Mouse (Mus musculus): ENCODE data around the gene Pik3c2b. TPM values are rescaled to one million over a fixed set of nuclear protein-coding genes. Genes with fewer than 3 reads are reported as not detected.
A peak's percentile ranks its signal among the peaks of the same experiment; 100 is the strongest.

Pik3c2b gene
- total RNA-seq, 2 experiments from 2014 or later: 12.3 to 17.3 TPM

GRCm38 (mm10) chr1:133131561-133131905 is 86.1 kb downstream of the Pik3c2b start:
- no peak for DNase-seq (ENCODE audit: extremely low spot score in 1 of 2, low spot score in 1 of 2)

- DNase-seq (ENCODE audit: extremely low spot score in 1 of 2, low spot score in 1 of 2): peak in 1 of 2 experiments; percentile 16
Observed at GRCm38 (mm10) chr1:133131936-133132335, 86.5 kb downstream of the Pik3c2b start.

DNA sequence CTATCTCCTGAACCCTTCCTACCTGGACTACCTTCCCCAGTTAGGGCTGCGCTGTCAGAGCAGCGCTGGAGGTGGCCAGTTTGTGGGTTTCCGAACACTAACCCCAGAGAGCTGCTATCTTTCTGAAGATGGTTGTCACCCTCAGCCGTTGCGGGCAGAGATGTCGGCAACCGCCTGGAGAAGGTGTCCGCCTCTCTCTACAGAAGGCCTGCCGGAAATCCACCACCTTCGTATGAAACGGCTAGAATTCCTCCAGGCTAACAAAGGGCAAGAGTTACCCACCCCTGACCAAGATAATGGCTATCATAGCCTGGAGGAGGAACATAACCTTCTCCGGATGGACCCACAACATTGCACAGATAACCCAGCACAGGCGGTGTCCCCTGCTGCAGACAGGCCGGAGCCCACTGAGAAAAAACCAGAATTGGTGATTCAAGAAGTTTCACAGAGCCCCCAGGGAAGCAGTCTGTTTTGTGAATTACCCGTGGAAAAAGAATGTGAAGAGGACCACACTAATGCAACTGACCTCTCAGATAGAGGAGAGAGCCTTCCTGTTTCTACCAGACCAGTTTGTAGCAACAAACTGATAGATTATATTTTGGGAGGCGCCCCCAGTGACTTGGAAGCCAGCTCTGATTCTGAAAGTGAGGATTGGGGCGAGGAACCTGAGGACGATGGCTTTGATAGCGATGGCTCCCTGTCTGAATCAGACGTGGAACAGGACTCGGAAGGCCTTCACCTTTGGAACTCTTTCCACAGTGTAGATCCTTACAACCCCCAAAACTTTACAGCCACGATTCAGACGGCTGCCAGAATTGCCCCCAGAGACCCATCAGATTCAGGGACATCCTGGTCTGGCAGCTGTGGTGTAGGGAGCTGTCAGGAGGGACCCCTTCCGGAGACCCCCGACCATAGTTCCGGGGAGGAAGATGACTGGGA is 87.2 kb downstream of the Pik3c2b start:
- DNase-seq (ENCODE audit: extremely low spot score in 1 of 2, low spot score in 1 of 2): no peak

DNA sequence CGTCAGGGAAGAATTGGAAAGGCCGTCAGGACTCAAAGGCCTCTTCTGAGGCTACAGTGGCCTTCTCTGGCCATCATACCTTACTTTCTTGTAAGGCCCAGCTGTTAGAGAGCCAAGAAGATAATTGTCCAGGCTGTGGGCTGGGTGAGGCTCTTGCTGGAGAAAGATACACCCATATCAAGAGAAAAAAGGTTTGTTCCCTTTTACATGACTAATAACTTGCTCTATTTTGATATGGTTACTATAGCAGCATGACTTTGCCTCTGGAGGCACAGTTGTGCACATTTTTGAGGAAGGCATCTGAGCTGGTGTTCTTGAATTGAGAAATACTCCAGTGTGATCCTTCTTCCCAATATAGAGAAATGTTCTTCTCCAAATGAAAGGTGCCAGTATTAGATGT is 88.0 kb downstream of the Pik3c2b start:
- no peak for DNase-seq (ENCODE audit: extremely low spot score in 1 of 2, low spot score in 1 of 2)

DNA sequence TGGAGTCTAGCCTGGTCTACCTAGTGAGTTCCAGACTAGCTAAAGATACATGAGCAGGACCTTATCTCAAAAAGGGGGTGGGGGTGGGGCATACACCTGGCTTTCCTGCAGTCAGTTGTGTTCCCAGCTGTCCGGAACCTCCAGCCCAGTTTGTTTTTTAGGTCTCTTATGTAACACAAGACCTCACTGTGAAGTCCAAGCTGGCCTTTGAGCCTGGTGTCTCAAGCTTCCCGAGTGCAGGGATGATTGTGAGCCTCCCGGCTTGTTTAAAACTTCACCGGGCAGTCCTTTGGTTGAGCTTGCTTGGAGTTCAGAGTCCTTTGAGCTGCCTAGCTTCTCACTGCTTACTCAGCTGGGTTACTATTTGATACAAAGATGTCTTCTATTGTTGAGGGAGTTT is 88.6 kb downstream of the Pik3c2b start:
- DNase-seq (ENCODE audit: extremely low spot score in 1 of 2, low spot score in 1 of 2): no peak

DNA sequence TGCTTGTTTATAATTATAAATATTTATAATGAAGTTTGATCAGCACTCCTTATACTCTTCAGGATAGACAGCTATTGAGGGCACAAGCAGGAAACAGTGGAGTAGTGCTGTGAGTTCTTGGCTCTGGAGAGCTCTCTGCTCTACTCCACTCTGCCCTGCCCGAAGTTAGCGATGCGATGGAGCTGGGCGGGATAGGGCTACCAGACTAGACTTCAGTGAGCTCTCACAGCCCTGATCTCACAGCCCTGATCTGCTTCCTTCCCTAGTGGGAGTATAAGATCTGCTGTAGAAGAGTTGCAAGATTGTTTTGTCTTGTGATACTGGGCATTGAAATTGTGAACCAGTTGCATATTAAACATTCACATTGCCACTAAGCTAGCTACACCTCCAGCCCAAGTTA is 89.4 kb downstream of the Pik3c2b start:
- no peak for DNase-seq (ENCODE audit: extremely low spot score in 1 of 2, low spot score in 1 of 2)

- no peak for DNase-seq (ENCODE audit: extremely low spot score in 1 of 2, low spot score in 1 of 2)
Observed at GRCm38 (mm10) chr1:133135808-133136207, 90.3 kb downstream of the Pik3c2b start.

- DNase-seq (ENCODE audit: extremely low spot score in 1 of 2, low spot score in 1 of 2): no peak
Observed at GRCm38 (mm10) chr1:133138401-133138800, 92.9 kb downstream of the Pik3c2b start.

- DNase-seq (ENCODE audit: extremely low spot score in 1 of 2, low spot score in 1 of 2): no peak
Observed at GRCm38 (mm10) chr1:133146014-133147009, 100.8 kb downstream of the Pik3c2b start.

DNA sequence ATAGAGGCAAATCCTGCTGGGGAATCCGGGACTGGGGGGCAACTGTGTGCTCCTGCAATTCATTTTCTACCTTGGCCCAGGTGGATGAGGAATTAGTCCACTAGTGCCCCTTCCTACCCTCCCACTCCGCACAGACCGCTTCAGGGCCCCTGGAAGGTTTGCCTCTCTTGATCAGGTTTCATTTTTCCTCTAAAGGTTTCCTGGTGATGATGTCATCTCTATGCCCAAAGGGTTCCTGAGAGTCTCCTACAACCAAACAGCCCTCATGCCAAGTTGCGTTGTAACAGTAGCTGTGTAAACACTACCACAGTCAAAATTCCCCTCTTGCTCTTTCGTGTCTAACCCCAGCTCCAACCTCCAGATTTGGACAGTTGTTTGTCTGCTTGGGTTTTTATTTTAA is 101.9 kb downstream of the Pik3c2b start:
- DNase-seq (ENCODE audit: extremely low spot score in 1 of 2, low spot score in 1 of 2): no peak

- no peak for DNase-seq (ENCODE audit: extremely low spot score in 1 of 2, low spot score in 1 of 2)
Observed at GRCm38 (mm10) chr1:133148122-133148521, 102.7 kb downstream of the Pik3c2b start.

DNA sequence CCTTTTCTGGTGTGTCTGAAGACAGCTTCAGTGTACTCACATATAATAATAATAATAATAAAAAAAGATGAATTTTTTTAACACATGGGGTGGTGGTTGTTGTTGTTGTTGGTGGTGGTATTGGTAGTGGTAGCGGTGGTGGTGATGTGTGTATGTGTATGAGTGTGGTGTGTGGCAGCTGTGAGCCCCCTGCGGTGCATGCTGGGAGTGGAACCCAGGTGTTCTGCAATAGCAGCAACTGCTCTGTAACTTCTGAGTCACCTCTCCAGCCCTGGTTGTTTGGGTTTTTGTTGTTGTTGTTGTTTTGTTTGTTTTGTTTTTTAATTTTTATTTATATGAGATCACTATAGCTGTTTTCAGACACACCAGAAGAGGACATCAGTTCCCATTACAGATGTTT is 105.1 kb downstream of the Pik3c2b start:
- DNase-seq (ENCODE audit: extremely low spot score in 1 of 2, low spot score in 1 of 2): no peak

GRCm38 (mm10) chr1:133152213-133152612 is 106.7 kb downstream of the Pik3c2b start:
- DNase-seq (ENCODE audit: extremely low spot score in 1 of 2, low spot score in 1 of 2): no peak

DNA sequence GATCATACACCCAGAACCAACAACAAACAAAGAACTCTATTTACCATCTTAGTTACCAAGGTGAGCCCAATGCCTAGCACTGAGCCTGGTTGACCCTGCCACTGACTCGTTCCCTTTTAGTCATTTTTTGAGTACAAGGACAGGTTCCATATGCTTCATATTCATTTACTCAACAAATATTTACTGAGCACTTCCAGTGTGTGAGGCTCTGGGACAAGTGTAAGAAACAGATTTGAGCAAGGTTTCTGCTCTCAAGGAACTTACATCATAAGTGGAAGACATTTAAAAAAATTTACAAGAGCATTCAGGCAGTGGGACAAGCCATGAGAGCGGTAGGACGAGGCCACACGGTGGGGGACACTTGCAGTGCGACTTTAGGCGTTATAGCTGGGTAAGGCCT is 109.8 kb downstream of the Pik3c2b start:
- no peak for DNase-seq (ENCODE audit: extremely low spot score in 1 of 2, low spot score in 1 of 2)

Other genes with a start within 250 kb of the Pik3c2b start
- 100 to 1,000 TPM; 208 to 219 TPM for gene Lrrn2, start 165.4 kb upstream of the Pik3c2b start, total RNA-seq (2021)
- gene Mdm4, start 15.1 kb upstream of the Pik3c2b start, total RNA-seq (2021): 10 to 100 TPM; 65.5 to 91.1 TPM
- gene Ppp1r15b, start 85.5 kb downstream of the Pik3c2b start, total RNA-seq (2021): 10 to 100 TPM; 40.9 to 43.0 TPM
- 10 to 100 TPM; 34.4 to 52.1 TPM for gene Plekha6, start 118.5 kb downstream of the Pik3c2b start, total RNA-seq (2021)

Measured in layer of hippocampus, postnatal 25 days (tissue).